ENCODE assay signal across 19 mouse cellular contexts in genomic region chr11:87701877-87702620, GRCm38 (mm10). TPM values are rescaled to one million over a fixed set of nuclear protein-coding genes. Genes with fewer than 3 reads are reported as not detected.
DNase-seq lines count a peak whose midpoint lies in the region; ATAC-seq lines count a peak whose summit lies in the region.
"Had no signal": no experiment of that assay in that cellular context is flagged by ENCODE, and none has a peak within 500 bp of the region (broad histone marks: within the 10 kb centered on the region; RNA-seq: fewer than 3 reads in every experiment).

No protein-coding gene starts in this region.

- H3K36me3 ChIP-seq in megakaryocyte, embryonic 14.5 days (replicated peaks; ENCODE audit: low read length) = peaks cover 28% of the 10 kb centered on the region
- no peaks in the 10 kb centered on the region for H3K36me3 ChIP-seq in intestine, embryonic 15.5 days
- no peaks in the 10 kb centered on the region for H3K36me3 ChIP-seq in liver, embryonic 16.5 days (ENCODE audit: control insufficient read depth, insufficient read depth)
- no peaks in the 10 kb centered on the region for H3K36me3 ChIP-seq in hindbrain, embryonic 13.5 days
- H3K36me3 ChIP-seq: heart, embryonic 10.5 days; hindbrain, embryonic 12.5 days; limb, embryonic 12.5 days; midbrain, embryonic 12.5 days; neural tube, embryonic 15.5 days had no signal

- no peak overlapping the region; the same call in 1 of the 2 replicates for H3K4me2 ChIP-seq in intestine, embryonic 15.5 days (replicated peaks)
- 0 out of 2 replicates have a peak overlapping the region, but pooled peaks have one; percentile 2 for H3K4me2 ChIP-seq in liver, embryonic 16.5 days (ENCODE audit: low read depth, low read length)
- H3K4me2 ChIP-seq in hindbrain, embryonic 13.5 days = no peak overlapping the region
- H3K4me2 ChIP-seq: hindbrain, embryonic 12.5 days; limb, embryonic 12.5 days; midbrain, embryonic 12.5 days; neural tube, embryonic 15.5 days had no signal

- H3K4me3 ChIP-seq in megakaryocyte, embryonic 14.5 days (replicated peaks) = peak overlapping the region; percentile 88
- H3K4me3 ChIP-seq in intestine, embryonic 15.5 days (replicated peaks) = no peak overlapping the region
- H3K4me3 ChIP-seq in liver, embryonic 16.5 days (ENCODE audit: low read depth, low read length) = no peak overlapping the region
- H3K4me3 ChIP-seq in hindbrain, embryonic 13.5 days = no peak overlapping the region
- H3K4me3 ChIP-seq: heart, embryonic 10.5 days; hindbrain, embryonic 12.5 days; limb, embryonic 12.5 days; midbrain, embryonic 12.5 days; myocyte; neural tube, embryonic 15.5 days had no signal

- no peak overlapping the region for H3K9ac ChIP-seq in intestine, embryonic 15.5 days
- no peak overlapping the region for H3K9ac ChIP-seq in liver, embryonic 16.5 days (ENCODE audit: low read depth, low read length)
- H3K9ac ChIP-seq in hindbrain, embryonic 13.5 days = no peak overlapping the region
- H3K9ac ChIP-seq: hindbrain, embryonic 12.5 days; limb, embryonic 12.5 days; midbrain, embryonic 12.5 days; neural tube, embryonic 15.5 days had no signal

- ATAC-seq in megakaryocyte, adult 5-6 weeks (ENCODE audit: poor library complexity, severe bottlenecking) = no peak
- ATAC-seq in intestine, embryonic 15.5 days = no peak
- ATAC-seq in liver, embryonic 16.5 days (ENCODE audit: low read depth) = no peak
- ATAC-seq in hindbrain, embryonic 13.5 days (ENCODE audit: low FRiP score) = no peak

- H3K27me3 ChIP-seq in megakaryocyte, embryonic 14.5 days (replicated peaks) = peaks cover 2% of the 10 kb centered on the region
- no peaks in the 10 kb centered on the region for H3K27me3 ChIP-seq in intestine, embryonic 15.5 days (replicated peaks)
- no peaks in the 10 kb centered on the region for H3K27me3 ChIP-seq in liver, embryonic 16.5 days (ENCODE audit: control insufficient read depth, insufficient read depth, low read depth, low read length)
- H3K27me3 ChIP-seq in hindbrain, embryonic 13.5 days = no peaks in the 10 kb centered on the region
- H3K27me3 ChIP-seq: hindbrain, embryonic 12.5 days; limb, embryonic 12.5 days; midbrain, embryonic 12.5 days; neural tube, embryonic 15.5 days had no signal

- H3K4me1 ChIP-seq in megakaryocyte, embryonic 14.5 days = peaks cover 65% of the 10 kb centered on the region
- H3K4me1 ChIP-seq in intestine, embryonic 15.5 days (replicated peaks) = peaks cover 24% of the 10 kb centered on the region; the same call in 1 of the 2 replicates
- peaks cover 44% of the 10 kb centered on the region for H3K4me1 ChIP-seq in liver, embryonic 16.5 days (ENCODE audit: control insufficient read depth, low read depth, low read length)
- no peaks in the 10 kb centered on the region for H3K4me1 ChIP-seq in hindbrain, embryonic 13.5 days (replicated peaks)
- H3K4me1 ChIP-seq: hindbrain, embryonic 12.5 days; limb, embryonic 12.5 days; midbrain, embryonic 12.5 days; neural tube, embryonic 15.5 days had no signal

- peak overlapping the region; percentile 46 for H3K27ac ChIP-seq in intestine, embryonic 15.5 days
- H3K27ac ChIP-seq in liver, embryonic 16.5 days (ENCODE audit: low read length) = peak overlapping the region; percentile 35
- no peak overlapping the region for H3K27ac ChIP-seq in hindbrain, embryonic 13.5 days
- H3K27ac ChIP-seq: heart, embryonic 10.5 days; hindbrain, embryonic 12.5 days; limb, embryonic 12.5 days; midbrain, embryonic 12.5 days; neural tube, embryonic 15.5 days had no signal

- WGBS in intestine, embryonic 15.5 days = 66% methylated on average over 14 of the region's 14 CpGs
- WGBS in liver, embryonic 16.5 days (ENCODE audit: insufficient replicate concordance) = 31% methylated on average over 14 of the region's 14 CpGs
- 89% methylated on average over 14 of the region's 14 CpGs for WGBS in hindbrain, embryonic 13.5 days

- H3K9me3 ChIP-seq in megakaryocyte, embryonic 14.5 days = no peaks in the 10 kb centered on the region
- H3K9me3 ChIP-seq in intestine, embryonic 15.5 days = no peaks in the 10 kb centered on the region
- H3K9me3 ChIP-seq in liver, embryonic 16.5 days (replicated peaks; ENCODE audit: control insufficient read depth, low read length) = no peaks in the 10 kb centered on the region
- H3K9me3 ChIP-seq in hindbrain, embryonic 13.5 days = no peaks in the 10 kb centered on the region
- H3K9me3 ChIP-seq: heart, embryonic 10.5 days; hindbrain, embryonic 12.5 days; limb, embryonic 12.5 days; midbrain, embryonic 12.5 days; neural tube, embryonic 15.5 days had no signal

- no peak for DNase-seq in frontal cortex, postnatal 36 days (ENCODE audit: low spot score in 2 of 2)
- no peak for DNase-seq in urinary bladder, adult 18-20 months (ENCODE audit: low spot score in 2 of 2)
- DNase-seq: cerebellum, postnatal 10 days; embryo, embryonic 11 days; gastrocnemius, postnatal 25 days; heart, postnatal 10 days; lung, postnatal 14 days; right cerebral cortex, postnatal 25 days had no signal

RNA-seq across cellular contexts. Expression of gene Supt4a, which starts 35.3 kb away (rescaled TPM):
- 5.6 and 15.5 TPM in 2 replicates for polyA plus RNA-seq in megakaryocyte, embryonic 14.5 days (2012; ENCODE audit: insufficient read depth, low replicate concordance)
- 200 and 205 TPM in 2 replicates for total RNA-seq in megakaryocyte, adult 5-6 weeks (2015)
- total RNA-seq in megakaryocyte, adult 5-6 weeks (2017) = 58.9 and 59.0 TPM in 2 replicates
- 117 and 121 TPM in 2 replicates for polyA plus RNA-seq in intestine, embryonic 15.5 days (2015; fragmentation: Nextera tagmentation; extraction: Ambion mirVana)
- 180 and 196 TPM in 2 replicates for polyA plus RNA-seq in liver, embryonic 16.5 days (2015; fragmentation: Nextera tagmentation; extraction: Ambion mirVana)
- polyA plus RNA-seq in hindbrain, embryonic 13.5 days (2015; fragmentation: Nextera tagmentation; extraction: Ambion mirVana) = 143 and 150 TPM in 2 replicates

RNA-seq across cellular contexts. Expression of gene Rnf43, which starts 39.5 kb away (rescaled TPM):
- polyA plus RNA-seq in megakaryocyte, embryonic 14.5 days (2012; ENCODE audit: insufficient read depth, low replicate concordance) = 1.0 and 2.7 TPM in 2 replicates
- 3.3 and 4.0 TPM in 2 replicates for total RNA-seq in megakaryocyte, adult 5-6 weeks (2015)
- total RNA-seq in megakaryocyte, adult 5-6 weeks (2017) = 3.4 and 8.6 TPM in 2 replicates
- polyA plus RNA-seq in intestine, embryonic 15.5 days (2015; fragmentation: Nextera tagmentation; extraction: Ambion mirVana) = 14.1 and 14.7 TPM in 2 replicates
- polyA plus RNA-seq in liver, embryonic 16.5 days (2015; fragmentation: Nextera tagmentation; extraction: Ambion mirVana) = 4.8 and 5.8 TPM in 2 replicates
- 0.71 and 0.75 TPM in 2 replicates for polyA plus RNA-seq in hindbrain, embryonic 13.5 days (2015; fragmentation: Nextera tagmentation; extraction: Ambion mirVana)
- polyA plus RNA-seq: myocyte had no signal

RNA-seq across cellular contexts. Expression of gene Tspoap1, which starts 58.3 kb away (rescaled TPM):
- 12.9 and 13.9 TPM in 2 replicates for polyA plus RNA-seq in megakaryocyte, embryonic 14.5 days (2012; ENCODE audit: insufficient read depth, low replicate concordance)
- total RNA-seq in megakaryocyte, adult 5-6 weeks (2015) = 5.4 and 8.0 TPM in 2 replicates
- 6.1 and 8.6 TPM in 2 replicates for total RNA-seq in megakaryocyte, adult 5-6 weeks (2017)
- polyA plus RNA-seq in intestine, embryonic 15.5 days (2015; fragmentation: Nextera tagmentation; extraction: Ambion mirVana) = 0.96 and 1.5 TPM in 2 replicates
- polyA plus RNA-seq in liver, embryonic 16.5 days (2015; fragmentation: Nextera tagmentation; extraction: Ambion mirVana) = 1.7 and 2.7 TPM in 2 replicates
- polyA plus RNA-seq in hindbrain, embryonic 13.5 days (2015; fragmentation: Nextera tagmentation; extraction: Ambion mirVana) = 40.7 and 40.8 TPM in 2 replicates
